Mouse (Mus musculus) bone marrow, adult 2 months (tissue): ENCODE measurements around the gene Polrmt. TPM values are rescaled to one million over a fixed set of nuclear protein-coding genes. Genes with fewer than 3 reads are reported as not detected.

Source experiments
- H3K27ac ChIP-seq: fragments of 200-500 bp; 2 replicates; pipeline ENCODE4 v1.5.1; 2012; ENCODE audit warnings: low read depth, mild to moderate bottlenecking, control low read depth, inconsistent platforms, low read length; ENCODE audit not compliant: control insufficient read depth, poor library complexity, insufficient read depth
- H3K4me1 ChIP-seq: fragments of 200-500 bp; 2 replicates; pipeline ENCODE4 v1.6.1; 2011; ENCODE audit warnings: low read length; ENCODE audit not compliant: control insufficient read depth, insufficient read depth
- H3K4me3 ChIP-seq: fragments of 200-500 bp; replicated peaks from 2 replicates; pipeline ENCODE3; 2011; ENCODE audit warnings: mild to moderate bottlenecking, low read depth, low read length, control low read depth; ENCODE audit not compliant: control insufficient read depth
- CTCF ChIP-seq: fragments of 200-500 bp; IDR thresholded peaks from 2 replicates; pipeline ENCODE4 v1.5.1; 2011; ENCODE audit warnings: low read length, control low read depth; ENCODE audit not compliant: control insufficient read depth, insufficient read depth
- POLR2A ChIP-seq: fragments of 200-500 bp; IDR thresholded peaks from 2 replicates; pipeline ENCODE4 v1.6.1; 2011; ENCODE audit warnings: low read depth, mild to moderate bottlenecking, control low read depth, low read length, borderline replicate concordance; ENCODE audit not compliant: control insufficient read depth
- WGBS: fragments of 180-500 bp; shearing (Covaris S2); methylation state at CpG from one replicate; pipeline ENCODE4 v1.1.7; 2018; 5-methylcytosine and 5-hydroxymethylcytosine counted together
- polyA plus RNA-seq: library from polyadenylated mRNA; stranded (reverse); fragments of >200 nt; gene quantifications from 2 replicates; pipeline ENCODE4 v1.2.4, GENCODE M21; 2011; ENCODE audit warnings: low replicate concordance; ENCODE audit not compliant: missing spikeins, insufficient read depth, insufficient read length

The Polrmt gene
- polyA plus RNA-seq, 1 experiment = 20.0 TPM

- Histone ChIP-seq H3K27ac (no peak overlapping the region), H3K4me1 (no peaks in the 10 kb centered on the region), H3K4me3 (no peak overlapping the region)
- WGBS = 64% methylated on average over 6 of the region's 6 CpGs
- TF ChIP-seq CTCF (no peak), POLR2A (no peak)
Observed at GRCm38 (mm10) chr10:79723047-79723446, 23.3 kb downstream of the Polrmt start.

DNA sequence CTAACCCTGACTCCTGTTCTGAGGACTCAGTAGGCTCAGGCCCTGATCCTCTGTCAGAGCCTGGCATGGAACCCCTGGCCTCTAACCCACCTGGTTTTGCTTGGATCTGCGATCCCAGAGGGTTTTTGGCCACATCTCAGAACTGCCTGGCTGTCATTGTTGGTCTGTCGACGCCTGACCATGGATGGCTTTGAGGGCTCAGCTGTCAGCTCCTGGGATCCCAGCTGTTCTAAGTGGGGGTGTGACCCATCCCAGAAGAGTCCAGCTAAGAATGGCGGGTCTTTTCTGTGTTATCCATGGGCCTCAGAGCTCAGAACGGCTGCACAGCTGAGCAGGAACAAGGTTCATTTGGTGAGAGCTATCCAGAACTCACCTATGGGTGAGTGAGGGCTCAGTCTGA is 25.3 kb downstream of the Polrmt start:
- WGBS = 66% methylated on average over 5 of the region's 5 CpGs
- no peaks in the 10 kb centered on the region for H3K4me1 ChIP-seq
- no peak overlapping the region for H3K27ac ChIP-seq
- H3K4me3 ChIP-seq = no peak overlapping the region
- TF ChIP-seq POLR2A (no peak), CTCF (no peak)

GRCm38 (mm10) chr10:79717640-79718357 is 28.6 kb downstream of the Polrmt start:
- Histone ChIP-seq H3K27ac (no peak overlapping the region), H3K4me1 (no peaks in the 10 kb centered on the region), H3K4me3 (no peak overlapping the region)
- WGBS = 6% methylated on average over 43 of the region's 43 CpGs
- TF ChIP-seq POLR2A (no peak), CTCF (no peak)

GRCm38 (mm10) chr10:79716988-79717355 is 29.4 kb downstream of the Polrmt start:
- no peak overlapping the region for H3K4me3 ChIP-seq
- under 1% methylated on average over 44 of the region's 44 CpGs for WGBS
- no peak overlapping the region for H3K27ac ChIP-seq
- no peaks in the 10 kb centered on the region for H3K4me1 ChIP-seq
- TF ChIP-seq CTCF = no peak
- no peak for TF ChIP-seq POLR2A

- Histone ChIP-seq H3K4me3 (no peak within 1 kb of the TSS), H3K4me1 (no peaks in the 10 kb centered on the region), H3K27ac (no peak within 1 kb of the TSS)
- TF ChIP-seq POLR2A (no peak), CTCF (no peak)
- WGBS = 3% methylated on average over 86 of the region's 91 CpGs
Observed at GRCm38 (mm10) chr10:79716254-79716987, 30.0 kb downstream of the Polrmt start, which contains the start of gene Hcn2. Gene Hcn2 (plus strand): TSS chr10:79716634.

- TF ChIP-seq CTCF = no peak
- TF ChIP-seq POLR2A = no peak
- no peak overlapping the region for H3K27ac ChIP-seq
- no peak overlapping the region for H3K4me3 ChIP-seq
- WGBS = 60% methylated on average over 4 of the region's 4 CpGs
- H3K4me1 ChIP-seq = no peaks in the 10 kb centered on the region
Observed at GRCm38 (mm10) chr10:79714996-79715395, 31.4 kb downstream of the Polrmt start.

GRCm38 (mm10) chr10:79713163-79713562 is 33.2 kb downstream of the Polrmt start:
- no peak overlapping the region for H3K27ac ChIP-seq
- H3K4me3 ChIP-seq = no peak overlapping the region
- H3K4me1 ChIP-seq = no peaks in the 10 kb centered on the region
- TF ChIP-seq CTCF (no peak), POLR2A (no peak)
- 39% methylated on average over 1 of the region's 1 CpGs for WGBS

GRCm38 (mm10) chr10:79712499-79713126 is 33.8 kb downstream of the Polrmt start:
- WGBS = 16% methylated on average over 4 of the region's 6 CpGs
- Histone ChIP-seq H3K4me1 (no peaks in the 10 kb centered on the region), H3K27ac (peak overlapping the region; percentile 53), H3K4me3 (no peak overlapping the region)
- TF ChIP-seq POLR2A (no peak), CTCF (peak; percentile 91)
